Mouse (Mus musculus) naive thymus-derived CD4-positive, alpha-beta T cell, adult 2 months (primary cell): ENCODE measurements around the gene Grhl3.
A peak's percentile ranks its signal among the peaks of the same experiment; 100 is the strongest.
"Not testable (repeated sequence)": the region's sequence is repeated elsewhere in the genome, so short reads cannot be mapped to it uniquely, and the experiment has no call there.

Source experiments
- DNase-seq: peaks from one replicate; pipeline ENCODE4 v3.0.0-alpha.2; 2011; ENCODE audit warnings: low read depth

Gene Grhl3

GRCm38 (mm10) chr4:135573251-135573808 is at the start of gene Grhl3:
Grhl3 (minus strand) TSS chr4:135573630.
- DNase-seq: peak; percentile 48

- no peak for DNase-seq
These were observed 48.9 kb upstream of the Grhl3 start for GRCm38 (mm10) chr4:135622290-135622689.

GRCm38 (mm10) chr4:135620461-135620860 is 47.0 kb upstream of the Grhl3 start:
- no peak for DNase-seq

GRCm38 (mm10) chr4:135617783-135618470 is 44.5 kb upstream of the Grhl3 start:
- DNase-seq: peak; percentile 52

DNA sequence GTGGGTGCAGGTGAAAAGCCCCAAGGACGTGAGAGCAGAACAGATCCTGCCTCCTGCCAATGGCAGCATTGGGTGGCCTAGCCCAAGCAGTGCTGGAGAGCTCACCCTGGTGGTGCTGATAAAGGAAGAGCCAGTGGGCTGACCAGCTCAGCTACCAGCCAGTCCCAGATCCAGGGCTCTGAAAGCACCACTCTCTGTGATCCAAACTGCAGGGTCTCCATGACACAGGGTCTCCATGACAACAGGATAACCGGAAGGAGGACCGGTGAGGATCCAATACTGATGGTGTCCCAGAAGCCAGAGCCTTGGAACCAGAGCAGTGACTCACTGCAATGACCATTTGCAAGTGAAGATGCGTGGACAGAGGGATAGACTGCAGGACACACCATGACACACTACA is 43.6 kb upstream of the Grhl3 start:
- DNase-seq: no peak

DNA sequence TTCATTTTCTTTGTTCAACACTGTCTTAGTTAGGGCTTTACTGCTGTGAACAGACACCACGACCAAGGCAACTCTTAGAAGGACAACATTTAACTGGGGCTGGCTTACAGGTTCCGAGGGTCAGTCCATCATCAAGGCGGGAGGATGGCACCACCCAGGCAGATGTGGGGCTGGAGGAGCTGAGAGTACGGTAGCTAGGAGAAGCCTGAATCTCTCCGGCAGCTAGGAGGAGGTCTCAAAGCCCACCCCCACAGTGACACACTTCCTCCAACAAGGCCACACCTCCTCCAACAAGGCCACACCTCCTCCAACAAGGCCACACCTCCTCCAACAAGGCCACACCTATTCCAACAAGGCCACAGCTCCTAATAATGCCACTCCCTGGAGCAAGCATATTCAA is 41.9 kb upstream of the Grhl3 start:
- not testable (repeated sequence) for DNase-seq

DNA sequence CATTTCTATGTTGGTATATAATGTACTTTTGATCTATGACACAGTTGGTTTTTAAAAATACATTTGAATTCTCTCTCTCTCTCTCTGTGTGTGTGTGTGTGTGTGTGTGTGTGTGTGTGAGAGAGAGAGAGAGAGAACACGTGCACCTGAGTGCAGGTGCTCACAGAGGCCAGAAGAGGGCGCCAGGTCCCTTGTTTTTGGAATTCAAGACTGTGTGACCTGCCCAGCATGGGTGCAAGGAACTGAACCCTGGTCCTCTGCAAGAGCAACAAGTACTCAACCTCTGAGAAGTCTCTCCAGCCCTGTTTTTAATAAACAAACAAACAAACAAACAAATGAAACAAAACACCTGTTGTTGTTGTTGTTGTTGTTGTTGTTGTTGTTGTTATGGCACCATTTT is 36.6 kb upstream of the Grhl3 start:
- no peak for DNase-seq

DNA sequence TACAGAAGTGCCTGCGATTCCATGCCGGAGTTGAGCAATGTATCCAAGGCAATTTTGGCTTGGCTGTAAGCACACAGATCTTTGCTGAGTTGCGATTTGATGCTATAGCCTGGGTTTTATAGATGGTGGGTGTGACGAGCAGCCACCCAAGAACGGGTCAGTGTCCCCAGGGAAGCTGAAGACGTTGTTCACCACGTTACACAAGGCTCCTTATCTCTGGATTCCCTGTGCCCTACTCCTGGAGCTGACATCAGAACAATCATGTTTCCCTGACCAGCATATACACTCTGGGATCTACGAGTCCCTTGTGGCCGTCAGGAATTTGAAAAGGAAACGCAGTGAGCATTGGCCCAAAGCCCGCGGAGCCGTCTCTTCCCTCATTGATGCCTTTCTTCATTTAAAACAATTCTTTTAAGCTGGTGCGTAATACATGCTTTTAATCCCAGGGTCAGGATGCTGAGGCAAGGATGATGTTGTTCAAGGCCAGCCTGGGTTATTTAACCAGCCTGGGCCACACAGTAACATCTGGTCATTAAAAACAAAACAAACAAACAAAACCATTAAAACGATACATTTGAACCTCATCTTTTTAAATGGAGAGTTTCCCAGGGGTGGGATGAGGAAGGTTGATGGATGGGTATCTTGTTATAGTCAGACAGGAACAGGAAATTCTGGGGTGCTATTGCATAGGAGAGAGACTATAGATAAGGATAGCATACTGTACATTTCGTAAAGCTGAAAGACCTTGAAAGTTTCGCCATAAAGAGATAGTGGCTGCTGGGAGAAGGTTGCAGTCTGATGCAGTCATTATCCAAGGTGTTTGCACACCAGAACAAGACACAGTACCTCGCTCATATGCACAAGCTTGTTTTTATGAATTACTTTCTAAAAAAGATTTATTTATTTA is 34.8 kb upstream of the Grhl3 start:
- DNase-seq: no peak

DNA sequence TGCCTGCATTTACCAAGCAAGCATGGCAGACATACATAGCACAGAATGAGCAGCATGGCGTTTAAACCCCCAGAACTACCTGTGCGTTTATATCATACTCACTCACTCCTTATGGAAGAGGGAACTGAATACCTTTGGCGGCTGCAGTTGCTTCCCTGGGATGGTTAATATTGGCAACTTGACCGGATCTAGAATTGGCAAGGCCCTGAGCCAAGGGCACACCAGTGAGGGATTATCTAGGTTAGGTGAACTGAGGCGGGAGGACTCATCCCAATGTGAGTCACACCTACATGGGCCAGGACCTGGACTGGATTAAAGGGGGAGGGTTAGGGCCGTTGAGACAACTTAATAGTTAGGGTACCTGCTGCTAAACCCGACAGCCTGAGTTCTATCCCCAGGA is 32.8 kb upstream of the Grhl3 start:
- DNase-seq: no peak

DNA sequence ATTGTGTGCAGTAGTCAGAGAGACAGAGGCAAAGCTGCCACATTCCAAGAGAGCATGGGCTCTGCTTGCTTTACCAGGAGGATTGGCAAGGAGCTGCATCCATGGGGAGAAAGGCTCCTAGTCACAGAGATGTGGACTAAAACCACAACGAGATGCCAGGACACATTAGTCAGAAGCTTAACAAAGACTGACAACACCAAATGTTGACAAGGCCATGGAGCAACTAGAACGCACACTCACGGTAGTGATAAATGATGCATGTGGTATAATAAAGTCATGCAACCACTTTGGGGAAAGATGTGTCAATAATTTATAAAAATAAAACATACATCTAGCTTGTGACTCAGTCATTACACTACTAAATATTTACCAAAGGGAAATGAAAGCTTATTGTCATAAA is 28.1 kb upstream of the Grhl3 start:
- DNase-seq: no peak

GRCm38 (mm10) chr4:135599497-135600182 is 26.2 kb upstream of the Grhl3 start:
- no peak for DNase-seq

GRCm38 (mm10) chr4:135598998-135599397 is 25.6 kb upstream of the Grhl3 start:
- no peak for DNase-seq

DNA sequence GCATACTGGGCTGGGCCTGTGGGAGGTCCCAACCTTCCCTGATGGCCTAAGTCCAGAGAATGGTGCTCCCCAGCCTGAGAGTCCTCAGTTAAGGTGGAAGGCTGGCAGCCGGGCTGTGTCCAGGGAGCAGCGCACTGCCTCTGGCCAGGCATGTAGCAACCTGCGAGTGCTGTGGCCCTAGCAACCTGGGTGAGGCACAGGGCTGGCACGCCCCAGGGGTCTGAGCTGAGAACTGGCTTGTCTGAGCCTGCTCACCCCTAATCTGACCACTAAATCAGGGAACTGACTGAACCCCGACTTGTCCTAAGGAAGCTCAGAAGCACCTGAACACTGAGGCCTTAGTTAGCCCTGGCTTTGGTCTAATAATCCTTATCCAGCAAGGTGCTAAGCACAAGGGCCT is 24.1 kb upstream of the Grhl3 start:
- DNase-seq: no peak

DNA sequence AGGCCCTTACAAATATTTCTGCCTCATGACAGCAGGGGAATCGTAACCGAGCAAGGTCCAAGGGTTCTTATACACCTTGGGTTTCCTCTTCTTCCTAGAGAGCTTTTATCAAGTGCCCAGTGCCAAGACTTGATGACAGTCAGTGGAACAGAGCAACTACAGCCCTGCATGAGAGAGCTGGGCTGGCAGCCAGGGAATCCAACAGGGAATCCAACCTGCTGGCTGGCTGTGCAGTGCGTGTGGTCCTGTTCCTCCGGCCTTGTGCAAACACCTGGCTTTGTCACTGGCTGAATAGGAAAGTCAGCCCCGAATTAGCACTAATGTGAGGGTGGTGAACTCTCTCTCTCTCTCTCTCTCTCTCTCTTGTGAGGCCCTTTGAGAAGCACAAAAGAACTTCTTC is 22.5 kb upstream of the Grhl3 start:
- no peak for DNase-seq

DNA sequence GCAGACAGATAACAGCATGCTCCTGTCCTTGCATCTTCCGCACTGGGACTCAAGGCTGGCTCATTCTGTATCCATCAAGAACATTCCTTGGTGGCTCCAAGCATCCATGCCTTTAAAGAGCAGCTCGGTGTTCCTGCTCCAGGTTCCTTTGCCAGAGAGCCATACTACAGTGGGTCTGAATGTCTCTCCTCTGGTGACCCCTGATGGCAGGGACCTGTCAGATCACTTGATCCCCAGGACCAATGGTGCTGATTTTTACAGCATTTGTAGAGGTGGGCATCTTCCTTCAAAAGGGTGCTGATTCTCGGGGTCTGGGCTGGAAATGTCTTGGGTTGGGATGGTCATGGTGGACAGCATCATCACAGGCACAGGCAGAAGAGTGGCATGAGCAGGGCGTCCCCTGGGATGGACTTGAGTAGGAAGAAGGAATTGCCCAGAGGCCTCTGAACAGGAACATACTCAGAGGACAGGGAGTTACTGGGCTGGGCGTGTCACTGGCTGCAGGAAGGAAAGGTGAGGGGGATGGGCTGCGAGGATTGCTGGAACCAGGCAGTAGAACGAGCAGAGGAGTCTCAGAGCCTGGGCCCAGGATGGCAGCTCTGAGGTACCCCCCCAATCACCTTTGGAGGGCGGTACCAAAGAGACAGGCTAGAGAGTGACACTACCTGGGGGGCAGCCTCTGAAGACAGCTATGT is 18.3 kb upstream of the Grhl3 start:
- no peak for DNase-seq

DNA sequence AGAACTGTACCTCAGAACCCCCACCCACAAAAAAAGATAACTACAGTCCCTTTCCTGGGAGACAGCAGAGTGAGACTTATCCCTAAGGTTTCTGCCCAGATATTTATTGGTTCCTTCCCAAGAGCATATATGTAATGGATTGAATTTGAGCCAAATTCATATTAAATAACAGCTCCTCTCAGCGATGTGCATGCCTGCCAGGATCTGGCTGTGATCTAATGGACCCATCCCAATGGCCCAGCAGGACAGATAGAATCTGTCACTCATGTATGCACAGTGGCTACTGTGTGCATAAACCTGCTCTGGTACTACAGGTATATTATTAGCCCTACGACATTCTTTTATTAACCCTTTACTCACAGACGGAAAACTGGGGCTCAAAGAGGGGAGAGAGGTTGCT is 17.7 kb upstream of the Grhl3 start:
- DNase-seq: no peak

GRCm38 (mm10) chr4:135584838-135585237 is 11.4 kb upstream of the Grhl3 start:
- DNase-seq: no peak

DNA sequence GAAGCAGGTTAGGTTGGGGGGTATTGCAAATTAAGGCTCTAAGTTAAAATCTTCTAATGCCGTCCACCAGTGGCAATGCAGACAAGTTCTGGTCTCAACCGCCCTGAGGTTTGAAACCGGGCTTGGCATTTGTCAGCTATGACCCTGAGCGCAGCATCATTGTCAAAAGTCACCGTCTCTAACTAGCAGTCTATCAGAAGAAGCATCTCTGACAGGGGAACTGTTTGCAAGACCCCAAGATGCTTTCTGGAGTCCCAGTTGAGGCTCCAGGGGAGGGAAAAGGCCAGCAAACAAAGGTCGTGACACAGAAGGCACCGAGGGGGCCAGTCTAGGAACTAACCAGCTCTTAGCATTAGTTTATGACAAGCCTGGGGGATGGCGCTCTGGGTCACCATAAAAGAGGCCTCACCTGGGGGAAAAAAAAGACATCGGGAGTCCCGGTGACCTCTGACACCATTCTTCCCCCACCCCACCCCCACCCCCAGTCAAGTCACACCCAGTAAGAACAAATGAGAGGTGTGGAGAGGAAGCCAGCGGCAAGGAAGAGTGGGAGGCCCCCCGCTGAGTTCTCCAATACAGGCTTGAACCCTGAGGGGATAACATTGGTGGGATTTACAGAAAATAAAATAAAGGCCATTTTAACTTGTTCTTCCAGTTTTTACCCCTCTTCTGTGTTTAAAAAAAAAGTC is 7.9 kb upstream of the Grhl3 start:
- no peak for DNase-seq

DNA sequence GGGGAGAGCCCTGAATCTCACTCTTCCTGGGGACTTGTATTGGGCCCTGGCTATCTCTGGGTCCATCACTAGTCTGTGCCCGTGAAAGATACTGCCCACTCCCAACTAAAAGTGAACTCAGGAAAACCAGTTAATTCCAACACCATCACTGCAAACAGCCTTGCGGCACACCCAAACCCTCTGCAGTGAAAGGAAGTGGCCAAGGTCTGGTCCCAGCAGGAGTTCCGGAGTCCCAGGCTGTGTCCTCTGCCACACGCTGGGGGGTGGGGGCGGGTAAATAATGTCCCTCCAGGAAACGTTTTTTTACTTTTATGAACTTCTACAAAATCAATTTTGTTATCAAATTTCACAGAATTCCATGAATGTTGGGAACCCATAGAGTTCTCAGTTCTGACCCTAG is 6.3 kb upstream of the Grhl3 start:
- no peak for DNase-seq

GRCm38 (mm10) chr4:135578490-135578889 is 5.1 kb upstream of the Grhl3 start:
- no peak for DNase-seq
